Mouse (Mus musculus) ES-E14 (cell line): ENCODE results near the gene Tmcc2. TPM values are rescaled to one million over a fixed set of nuclear protein-coding genes. Genes with fewer than 3 reads are reported as not detected.

Source experiments
- DNase-seq: peaks from one replicate; pipeline ENCODE4 v3.0.0-alpha.2; 2013; ENCODE audit warnings: low read depth, low spot score
- H3K27ac ChIP-seq: 2 replicates; pipeline ENCODE4 v1.5.1; 2012; ENCODE audit warnings: low read depth, mild to moderate bottlenecking, low read length, moderate library complexity, mixed read lengths; ENCODE audit not compliant: poor library complexity, insufficient read depth, severe bottlenecking
- H3K36me3 ChIP-seq: 2 replicates; pipeline ENCODE4 v1.6.1; 2012; ENCODE audit warnings: mild to moderate bottlenecking, low read length, moderate library complexity, mixed read lengths; ENCODE audit not compliant: control insufficient read depth, poor library complexity, insufficient read depth, severe bottlenecking
- H3K4me1 ChIP-seq, 2 experiments: fragments of 150-350 bp in 1 of 2; sonication (generic) in 1 of 2; 2 replicates each; pipeline ENCODE4 v1.6.1; 2012; ENCODE audit warnings: low read length in 2 of 2, mild to moderate bottlenecking in 1 of 2, mixed read lengths in 1 of 2; ENCODE audit not compliant: control insufficient read depth in 2 of 2, insufficient read depth in 2 of 2, poor library complexity in 1 of 2
- H3K4me3 ChIP-seq, 2 experiments: fragments of 150-350 bp in 1 of 2; sonication (generic) in 1 of 2; 2 replicates each; pipeline ENCODE4 v1.5.1; 2012; ENCODE audit warnings: low read length in 2 of 2, low read depth in 1 of 2, mild to moderate bottlenecking in 1 of 2, mixed read lengths in 1 of 2; ENCODE audit not compliant: insufficient read depth in 1 of 2, poor library complexity in 1 of 2, severe bottlenecking in 1 of 2
- H3K9ac ChIP-seq: 2 replicates; pipeline ENCODE4 v1.6.1; 2012; ENCODE audit warnings: low read depth, mild to moderate bottlenecking, low read length, mixed read lengths; ENCODE audit not compliant: poor library complexity, insufficient read depth, severe bottlenecking
- H3K9me3 ChIP-seq: fragments of 150-350 bp; sonication (generic); 2 replicates; pipeline ENCODE4 v1.6.1; 2012; ENCODE audit warnings: low read depth, mild to moderate bottlenecking, low read length; ENCODE audit not compliant: control insufficient read depth, insufficient read depth
- CHD2 ChIP-seq: IDR thresholded peaks from 2 replicates; pipeline ENCODE4 v1.6.1; 2014; ENCODE audit warnings: mild to moderate bottlenecking, low read depth, low read length, inconsistent platforms
- HCFC1 ChIP-seq: IDR thresholded peaks from 2 replicates; pipeline ENCODE4 v1.6.1; 2012; ENCODE audit warnings: low read length, inconsistent platforms, borderline replicate concordance; ENCODE audit not compliant: insufficient read depth
- MAFK ChIP-seq: IDR thresholded peaks from 2 replicates; pipeline ENCODE4 v1.6.1; 2014; ENCODE audit warnings: mild to moderate bottlenecking, low read depth, low read length, inconsistent platforms; ENCODE audit not compliant: insufficient read depth
- ZC3H11A ChIP-seq: IDR thresholded peaks from 2 replicates; pipeline ENCODE4 v1.6.1; 2012; ENCODE audit warnings: low read depth, mild to moderate bottlenecking, inconsistent platforms, low read length, borderline replicate concordance
- ZNF384 ChIP-seq: IDR thresholded peaks from 2 replicates; pipeline ENCODE4 v1.6.1; 2012; ENCODE audit warnings: low read depth, low read length, inconsistent platforms
- in situ Hi-C, 2 experiments: fragments of 600-800 bp; cut with MboI; formaldehyde crosslinking; loops; one replicate each; pipeline ENCODE4 v1.15.1; 2025; ENCODE audit warnings: low sequenced_read_pairs in 2 of 2, inconsistent platforms in 1 of 2; ENCODE audit not compliant: unreplicated experiment in 2 of 2
- total RNA-seq: library from RNA; depleted of rRNA; stranded (reverse); fragments of 300-350 nt; gene quantifications from 2 replicates; pipeline ENCODE4 v1.2.3, GENCODE M21; 2012

Gene Tmcc2
- total RNA-seq, 1 experiment = 7.9 TPM

DNA sequence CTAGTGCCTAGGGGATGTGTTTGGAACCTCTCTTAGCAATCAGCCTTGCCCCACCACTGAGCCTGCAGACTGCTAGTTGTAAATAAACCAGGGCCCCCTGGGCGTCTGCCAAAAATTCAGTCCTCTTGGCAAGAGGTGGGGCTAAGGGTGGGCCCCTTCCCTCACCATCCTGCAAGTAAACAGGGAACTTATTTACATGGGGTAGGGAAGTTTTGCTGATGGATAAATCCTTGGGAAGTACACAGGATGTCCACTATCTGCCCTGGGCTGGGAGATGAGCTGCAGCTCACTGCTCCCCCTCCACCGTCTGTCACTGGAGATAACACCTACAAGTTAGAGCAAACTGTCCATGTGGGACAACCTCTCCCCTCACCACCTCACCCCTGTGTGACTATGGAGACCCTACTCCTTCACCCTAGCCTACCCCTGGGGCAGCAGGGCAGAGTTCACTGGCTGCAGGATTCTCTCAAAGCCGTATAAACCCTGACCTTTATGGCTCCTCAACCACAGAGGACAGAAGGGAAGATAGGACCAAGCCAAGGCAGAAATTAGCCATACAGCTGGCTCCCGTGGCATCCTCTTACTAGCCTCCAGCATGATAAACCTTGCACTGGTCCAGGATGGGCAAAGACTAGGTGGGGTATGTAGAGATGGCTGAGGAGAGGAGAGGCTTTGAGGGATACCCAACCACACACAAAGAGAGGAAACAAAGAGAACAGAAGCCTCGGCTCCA lies 16.8 kb downstream of the Tmcc2 start:
- in situ Hi-C loops = no loop called here
- no peak overlapping the region for H3K4me3 ChIP-seq
- no peaks in the 10 kb centered on the region for H3K9me3 ChIP-seq
- no peak overlapping the region; the same call in 1 of the 2 replicates for H3K27ac ChIP-seq
- peaks cover 0 to 23% of the 10 kb centered on the region in 2 experiments for H3K4me1 ChIP-seq
- TF ChIP-seq ZNF384 (no peak), ZC3H11A (no peak), HCFC1 (no peak), MAFK (no peak), CHD2 (no peak)
- H3K9ac ChIP-seq = no peak overlapping the region
- DNase-seq = no peak
- no peaks in the 10 kb centered on the region; the same call in 1 of the 2 replicates for H3K36me3 ChIP-seq

DNA sequence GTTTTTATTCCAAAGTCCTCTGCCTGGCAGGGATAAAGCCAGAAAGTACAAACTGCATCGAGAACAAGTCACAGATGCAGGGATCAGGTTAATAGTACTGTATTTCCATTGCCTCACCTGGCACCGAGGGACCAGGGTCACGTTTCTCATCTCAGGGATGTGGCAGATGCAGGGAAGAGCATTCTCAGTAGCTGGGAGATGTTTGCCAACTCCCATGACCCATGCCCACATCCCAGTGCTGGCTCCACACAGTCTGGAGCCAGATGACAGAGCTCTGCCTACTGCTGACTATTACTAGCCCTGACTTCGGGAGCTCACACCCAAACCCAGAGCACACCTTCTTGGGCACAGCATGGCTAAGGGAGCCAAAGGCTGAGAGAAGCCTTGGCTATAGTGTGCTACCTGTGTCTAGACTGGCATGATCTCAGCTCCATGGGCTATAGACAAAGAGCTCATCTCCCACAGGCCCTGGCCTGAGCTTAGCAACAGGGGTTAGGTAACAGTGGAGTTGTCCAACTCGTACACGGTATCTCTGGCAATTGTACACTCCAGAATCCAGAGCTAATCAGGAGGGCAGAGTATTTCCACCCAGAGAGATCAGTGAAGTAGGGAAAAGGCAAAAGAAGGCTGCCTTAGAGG lies 18.1 kb downstream of the Tmcc2 start:
- TF ChIP-seq MAFK = no peak
- no peak for TF ChIP-seq HCFC1
- TF ChIP-seq ZC3H11A = no peak
- no peak for TF ChIP-seq ZNF384
- no peak for TF ChIP-seq CHD2
- in situ Hi-C loops = no loop called here
- Histone ChIP-seq H3K4me1 (peaks cover 0 to 23% of the 10 kb centered on the region in 2 experiments), H3K9ac (no peak overlapping the region), H3K9me3 (no peaks in the 10 kb centered on the region), H3K36me3 (no peaks in the 10 kb centered on the region), H3K27ac (no peak overlapping the region), H3K4me3 (no peak overlapping the region)
- DNase-seq = no peak

DNA sequence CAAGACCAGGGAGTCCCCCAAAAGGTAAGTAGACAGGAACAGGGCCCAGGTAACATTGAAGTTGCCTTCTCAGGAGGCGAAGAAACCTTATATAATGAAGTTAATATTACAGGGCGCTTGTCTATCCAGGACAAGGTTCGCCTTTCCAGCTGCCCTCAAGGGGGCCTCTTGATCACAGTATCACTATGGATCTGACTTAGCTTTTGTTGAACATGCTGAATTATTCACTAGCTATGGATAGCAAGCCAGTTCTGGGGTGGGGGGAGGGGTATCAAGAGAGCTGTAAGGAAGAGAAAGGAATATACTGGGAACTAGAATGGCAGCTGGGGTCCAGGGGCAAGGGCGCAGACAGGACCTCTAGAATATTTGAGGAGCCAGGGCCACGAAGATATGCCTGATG lies 18.7 kb downstream of the Tmcc2 start:
- no peak for TF ChIP-seq HCFC1
- TF ChIP-seq ZC3H11A = no peak
- no peak for TF ChIP-seq ZNF384
- no peak for TF ChIP-seq CHD2
- no peak for TF ChIP-seq MAFK
- H3K9ac ChIP-seq = no peak overlapping the region

DNA sequence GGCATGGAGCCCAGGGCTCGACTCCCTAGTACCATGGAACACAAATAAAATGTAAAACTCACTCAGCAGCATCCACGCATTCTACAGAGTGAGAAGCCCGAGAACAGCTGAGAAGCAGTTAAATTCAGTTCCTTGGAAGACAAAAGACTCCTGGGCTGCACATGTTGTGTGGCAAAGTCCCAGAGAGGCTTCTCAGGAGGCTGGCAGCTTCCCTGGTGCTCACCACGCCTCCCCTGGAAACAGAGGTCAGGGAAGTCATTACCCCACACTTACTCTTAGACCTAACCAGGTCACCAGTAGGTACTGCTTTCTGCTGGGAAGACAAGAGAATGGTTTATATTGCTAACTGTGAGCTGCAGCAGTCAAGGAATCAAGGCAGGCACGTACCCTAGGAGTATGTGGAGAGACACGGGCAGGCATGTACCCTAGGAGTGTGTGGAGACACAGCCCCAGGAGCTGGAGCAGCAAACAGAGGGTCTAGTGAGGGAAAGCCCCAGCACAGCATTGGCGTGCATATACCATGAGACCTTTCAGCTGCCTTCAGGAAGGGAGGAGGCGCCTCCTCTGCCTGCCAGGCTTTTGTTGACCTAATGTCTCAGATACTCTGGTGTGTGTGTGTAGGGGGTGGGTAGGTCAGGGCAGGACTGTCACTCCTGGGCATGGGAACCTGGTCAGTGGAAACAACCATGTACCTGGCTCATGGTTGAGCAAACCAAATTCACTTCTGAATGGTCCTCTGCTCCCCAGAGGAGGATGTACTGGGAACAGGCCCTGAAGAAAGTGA lies 19.6 kb downstream of the Tmcc2 start:
- Histone ChIP-seq H3K9me3 (no peaks in the 10 kb centered on the region), H3K4me1 (peaks cover 0 to 20% of the 10 kb centered on the region in 2 experiments; a peak in 3 of 4 replicates), H3K36me3 (no peaks in the 10 kb centered on the region), H3K27ac (no peak overlapping the region), H3K4me3 (no peak overlapping the region), H3K9ac (no peak overlapping the region)
- DNase-seq = no peak
- TF ChIP-seq HCFC1 = no peak
- no peak for TF ChIP-seq MAFK
- TF ChIP-seq ZC3H11A = no peak
- no peak for TF ChIP-seq ZNF384
- no peak for TF ChIP-seq CHD2
- in situ Hi-C loops = no loop called here

More for the DNA sequence above, 18.7 kb downstream of the Tmcc2 start:
- Histone ChIP-seq H3K27ac (no peak overlapping the region), H3K9me3 (no peaks in the 10 kb centered on the region), H3K36me3 (no peaks in the 10 kb centered on the region), H3K4me1 (peaks cover 0 to 24% of the 10 kb centered on the region in 2 experiments), H3K4me3 (no peak overlapping the region)
- in situ Hi-C loops = no loop called here
- no peak for DNase-seq
